32 mouse cellular contexts compared by ENCODE assay signal in genomic region chr6:50799963-50800362, GRCm38 (mm10).
"Had no signal": no experiment of that assay in that cellular context is flagged by ENCODE, and none has a peak within 500 bp of the region (broad histone marks: within the 10 kb centered on the region; RNA-seq: fewer than 3 reads in every experiment).

No protein-coding gene starts in this region.

- H3K4me3 ChIP-seq: limb, embryonic 10.5 days; limb, embryonic 12.5 days; limb, embryonic 13.5 days; limb, embryonic 15.5 days; liver, embryonic 12.5 days; liver, embryonic 13.5 days; liver, embryonic 15.5 days; lung, embryonic 15.5 days; megakaryocyte, embryonic 14.5 days; midbrain, embryonic 10.5 days; midbrain, embryonic 12.5 days; midbrain, embryonic 13.5 days; midbrain, embryonic 15.5 days; myocyte; neural tube, embryonic 12.5 days; neural tube, embryonic 13.5 days had no signal

- H3K36me3 ChIP-seq: limb, embryonic 10.5 days; limb, embryonic 12.5 days; limb, embryonic 13.5 days; limb, embryonic 15.5 days; liver, embryonic 12.5 days; liver, embryonic 13.5 days; liver, embryonic 15.5 days; lung, embryonic 15.5 days; midbrain, embryonic 10.5 days; midbrain, embryonic 12.5 days; midbrain, embryonic 13.5 days; midbrain, embryonic 15.5 days; neural tube, embryonic 12.5 days; neural tube, embryonic 13.5 days had no signal

- H3K27me3 ChIP-seq: liver, embryonic 13.5 days; liver, embryonic 15.5 days; midbrain, embryonic 12.5 days; midbrain, embryonic 15.5 days; neural tube, embryonic 12.5 days; neural tube, embryonic 13.5 days had no signal

- ATAC-seq: liver, embryonic 12.5 days; liver, postnatal 0 days; lung, postnatal 0 days; midbrain, embryonic 13.5 days; midbrain, embryonic 15.5 days; midbrain, embryonic 16.5 days had no signal

- H3K27ac ChIP-seq: limb, embryonic 10.5 days; limb, embryonic 12.5 days; limb, embryonic 13.5 days; limb, embryonic 15.5 days; liver, embryonic 12.5 days; liver, embryonic 13.5 days; liver, embryonic 14.5 days; liver, embryonic 15.5 days; lung, embryonic 15.5 days; macrophage; midbrain, embryonic 10.5 days; midbrain, embryonic 12.5 days; midbrain, embryonic 13.5 days; midbrain, embryonic 15.5 days; neural tube, embryonic 12.5 days; neural tube, embryonic 13.5 days had no signal

- DNase-seq: liver; liver, embryonic 13.5 days; liver, postnatal 0 days; lung, adult 18-20 months; lung, adult 2 months; lung, embryonic 14.5 days; lung, postnatal 10 days; lung, postnatal 14 days; lung, postnatal 36 days; lung, postnatal 4 days; midbrain, embryonic 14.5 days had no signal

- H3K9me3 ChIP-seq: limb, embryonic 10.5 days; limb, embryonic 12.5 days; limb, embryonic 13.5 days; limb, embryonic 15.5 days; liver, embryonic 12.5 days; liver, embryonic 13.5 days; liver, embryonic 15.5 days; lung, embryonic 15.5 days; megakaryocyte, embryonic 14.5 days; midbrain, embryonic 10.5 days; midbrain, embryonic 12.5 days; midbrain, embryonic 13.5 days; midbrain, embryonic 15.5 days; neural tube, embryonic 12.5 days; neural tube, embryonic 13.5 days had no signal

- H3K9ac ChIP-seq: limb, embryonic 12.5 days; limb, embryonic 13.5 days; limb, embryonic 15.5 days; liver, embryonic 12.5 days; liver, embryonic 13.5 days; liver, embryonic 14.5 days; liver, embryonic 15.5 days; liver, postnatal 0 days; lung, embryonic 14.5 days; lung, embryonic 15.5 days; midbrain, embryonic 12.5 days; midbrain, embryonic 13.5 days; midbrain, embryonic 15.5 days; neural tube, embryonic 12.5 days; neural tube, embryonic 13.5 days had no signal

- H3K4me2 ChIP-seq: limb, embryonic 12.5 days; limb, embryonic 13.5 days; limb, embryonic 15.5 days; liver, embryonic 11.5 days; liver, embryonic 12.5 days; liver, embryonic 13.5 days; liver, embryonic 15.5 days; lung, embryonic 14.5 days; lung, embryonic 15.5 days; midbrain, embryonic 11.5 days; midbrain, embryonic 12.5 days; midbrain, embryonic 13.5 days; midbrain, embryonic 15.5 days; neural tube, embryonic 12.5 days; neural tube, embryonic 13.5 days had no signal

- H3K4me1 ChIP-seq: liver, embryonic 12.5 days; liver, embryonic 15.5 days; lung, embryonic 15.5 days; megakaryocyte, embryonic 14.5 days had no signal
